Mouse (Mus musculus): ENCODE measurements around the gene Tead4.

DNA sequence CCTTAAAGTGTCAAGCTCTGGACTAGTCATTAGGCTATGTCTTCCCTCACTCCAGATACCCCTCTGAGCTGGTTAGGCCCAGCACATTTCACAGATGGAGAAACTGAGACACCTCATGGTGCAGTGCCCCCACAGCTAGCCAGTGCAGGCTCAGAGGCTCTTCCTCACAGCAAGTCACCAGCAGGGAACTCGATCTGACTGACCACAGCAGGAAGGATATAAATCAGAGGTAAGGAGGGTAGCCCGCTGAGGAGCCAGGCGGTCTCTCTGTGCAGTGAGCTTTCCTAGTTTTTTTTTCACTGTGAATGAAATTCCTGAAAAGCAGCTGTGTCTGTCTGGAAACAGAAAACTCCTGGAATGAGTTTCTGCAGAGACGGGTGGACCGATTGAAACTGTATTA, 21.0 kb downstream of the Tead4 start:
- TF ChIP-seq GATA1 (IDR thresholded peaks at IDR 0.05; ENCODE audit: low read length) (no peak), TAL1 (IDR thresholded peaks at IDR 0.05; ENCODE audit: low read length) (no peak)
